Mouse (Mus musculus) lung, adult 18-20 months (tissue): ENCODE data around the gene Prl4a1.
"Not testable (repeated sequence)": the region's sequence is repeated elsewhere in the genome, so short reads cannot be mapped to it uniquely, and the experiment has no call there.

Source experiments
- DNase-seq, 2 experiments: peaks; one replicate each; pipeline ENCODE4 v3.0.0; 2022; ENCODE audit warnings: mixed read lengths in 2 of 2

Prl4a1 gene

DNA sequence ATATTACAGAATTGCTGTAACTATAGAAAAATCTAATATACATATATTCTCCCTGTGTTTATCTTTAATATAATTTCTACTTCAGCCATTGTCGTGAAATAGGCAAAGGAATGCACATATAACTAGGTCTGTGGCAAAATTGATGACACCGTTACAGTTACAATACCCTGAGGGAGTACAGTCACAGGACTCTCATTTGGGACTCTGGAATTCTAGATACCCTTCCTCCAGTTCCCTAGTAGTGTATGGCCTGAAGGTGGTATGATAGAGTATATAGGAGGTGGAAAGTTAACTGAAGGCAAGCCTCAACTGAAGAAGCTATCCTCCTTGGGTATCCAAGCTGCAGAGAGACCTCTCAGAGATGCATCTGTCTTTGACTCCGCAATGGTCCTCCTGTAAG is at the start of gene Prl4a1:
Gene Prl4a1, plus strand, starts transcription at position 301 of the 400 bp plus-strand sequence.
- DNase-seq: no peak

DNA sequence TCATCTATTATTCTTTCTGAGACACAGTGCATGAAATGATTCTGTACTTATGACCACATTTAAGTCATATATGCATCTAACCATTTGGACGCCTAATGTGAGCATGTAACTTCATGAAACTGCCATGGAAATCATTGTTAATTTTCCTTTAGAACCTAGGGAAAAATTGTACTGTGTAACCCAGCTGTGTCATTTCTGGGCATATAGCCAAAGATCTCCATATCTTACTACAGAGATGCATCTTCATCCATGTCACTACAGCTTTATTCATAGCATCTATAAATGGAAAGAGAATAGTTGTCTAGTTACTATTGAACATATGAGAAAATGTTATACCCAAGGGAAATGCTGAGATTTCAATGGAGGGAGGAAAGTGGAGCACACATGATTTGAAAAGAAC is 43.1 kb upstream of the Prl4a1 start:
- no peak for DNase-seq

DNA sequence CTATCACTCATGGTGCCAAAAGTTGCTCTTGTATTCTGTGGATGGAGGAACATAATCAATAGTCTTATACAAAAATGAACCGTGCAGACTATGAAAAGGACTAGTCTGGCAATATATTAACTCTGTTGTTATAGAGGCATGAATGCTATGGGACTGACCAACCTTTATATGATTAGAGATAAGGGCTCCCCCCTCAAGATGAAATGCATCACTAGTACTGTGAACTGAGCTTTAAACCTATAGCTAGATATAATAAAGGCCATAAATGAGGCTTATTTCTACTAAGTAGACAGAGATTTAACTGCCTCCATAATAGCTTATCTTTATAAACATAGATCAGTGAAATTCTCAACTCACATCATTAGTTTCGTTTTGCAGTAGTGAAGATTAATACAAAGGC is 41.7 kb upstream of the Prl4a1 start:
- DNase-seq: not testable (repeated sequence)

DNA sequence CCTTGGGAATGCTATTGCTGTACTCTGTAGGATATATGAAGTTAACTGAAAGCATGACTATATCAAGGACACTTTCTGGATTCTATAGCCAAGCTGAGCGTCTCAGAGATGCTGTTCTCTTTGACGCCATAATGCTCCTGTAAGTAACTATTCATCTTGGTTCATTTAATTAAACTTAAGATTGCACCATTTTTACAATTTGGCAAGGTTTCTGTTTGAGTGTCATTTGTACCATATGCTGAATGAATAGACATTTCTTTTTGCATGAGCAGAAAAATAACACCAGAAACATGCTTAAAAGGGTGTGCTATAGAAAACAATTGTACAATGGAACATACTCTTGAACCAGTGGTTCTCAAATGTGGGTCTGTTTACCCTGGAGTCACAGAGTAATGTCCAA is 38.4 kb upstream of the Prl4a1 start:
- no peak for DNase-seq

DNA sequence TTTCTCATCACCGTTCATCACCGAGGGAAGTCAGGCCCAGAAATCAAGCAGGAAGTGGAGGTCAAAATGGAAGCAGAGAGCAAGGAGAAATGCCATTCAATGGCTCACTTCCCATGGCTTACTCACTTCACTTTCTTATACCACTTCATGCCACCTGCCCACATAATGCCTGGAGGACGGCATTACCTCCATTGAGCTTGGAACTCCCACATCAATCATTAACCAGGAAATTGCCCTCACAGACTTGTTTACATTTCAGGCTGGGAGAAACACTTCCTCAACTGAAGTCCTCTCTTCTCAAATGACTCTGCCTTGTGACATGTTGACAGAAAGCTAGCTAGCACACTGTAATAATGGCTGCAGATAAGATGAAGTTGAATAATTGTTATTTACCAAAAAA is 19.5 kb upstream of the Prl4a1 start:
- DNase-seq: peak in 1 of 2 experiments; percentile 0

DNA sequence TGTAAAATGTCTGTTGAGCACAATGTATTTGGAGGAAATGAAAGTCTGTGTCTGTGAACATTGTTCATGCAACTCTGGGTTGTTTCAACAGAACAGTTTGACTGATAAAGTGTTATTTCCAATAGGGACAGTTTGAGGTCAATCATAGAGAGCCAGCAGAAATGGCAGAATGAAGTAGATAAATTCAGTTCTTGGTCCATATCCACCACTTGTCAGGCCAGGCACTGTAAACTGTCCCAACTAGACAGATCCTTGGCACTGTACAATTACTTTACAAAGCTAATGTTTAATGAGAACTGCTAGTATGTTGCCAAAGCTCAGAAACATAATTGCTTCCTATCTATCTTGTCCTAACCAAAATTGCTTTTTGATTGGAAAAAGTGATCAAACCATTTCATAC is 13.3 kb downstream of the Prl4a1 start:
- no peak for DNase-seq

DNA sequence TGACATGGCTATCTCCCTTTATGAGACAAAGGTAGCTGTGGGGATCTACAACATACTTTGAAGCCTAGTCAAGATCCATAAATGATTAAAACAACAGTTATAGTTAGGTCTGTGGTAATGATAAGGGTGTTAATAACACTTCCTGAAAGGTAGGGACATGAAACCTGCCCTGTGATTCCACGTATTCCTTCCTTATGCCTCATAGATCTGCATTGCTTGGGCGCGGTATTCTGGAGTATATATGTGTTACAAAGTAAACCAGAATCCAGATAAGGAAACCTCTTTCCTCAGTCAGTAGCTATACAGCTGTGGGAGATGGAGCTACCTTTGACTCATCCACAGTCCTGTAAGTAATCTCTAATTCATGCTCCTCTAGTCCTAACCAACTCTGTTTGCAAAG is 53.3 kb downstream of the Prl4a1 start:
- DNase-seq: no peak
